Mouse (Mus musculus) megakaryocyte, embryonic 14.5 days (primary cell): ENCODE measurements around the gene Sez6l.

ENCODE experiments used
- FLI1 ChIP-seq: IDR thresholded peaks from 2 replicates; pipeline ENCODE4 v1.6.1; 2012; ENCODE audit warnings: low read length, inconsistent platforms, mixed read lengths
- GATA1 ChIP-seq: IDR thresholded peaks from 3 replicates; pipeline ENCODE4 v1.6.1; 2012; ENCODE audit warnings: mixed read lengths, low read length, inconsistent platforms, borderline replicate concordance

DNA sequence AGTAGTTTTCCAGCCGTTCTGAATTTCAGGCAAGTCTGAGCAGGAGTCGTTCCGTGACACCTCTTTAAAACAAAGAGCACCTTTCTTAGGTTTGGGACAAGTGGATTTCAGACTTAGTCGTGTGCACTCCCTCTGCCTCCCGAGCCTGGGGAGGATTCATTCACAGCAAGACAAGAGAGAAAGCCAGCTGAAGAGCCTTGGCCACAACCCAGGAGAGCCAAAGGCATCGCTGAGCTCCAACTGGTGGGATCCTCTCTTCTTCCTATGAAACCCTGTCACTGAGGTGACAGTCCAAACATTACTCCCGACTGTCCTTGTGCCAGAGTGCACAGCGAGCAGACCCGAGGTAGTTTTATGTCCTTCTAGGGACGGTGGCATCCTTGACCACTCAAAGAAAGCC, 138.4 kb downstream of the Sez6l start:
- TF ChIP-seq GATA1, result no peak
- TF ChIP-seq FLI1, result no peak
